8 mouse cellular contexts compared by ENCODE assay signal in the genomic region with DNA sequence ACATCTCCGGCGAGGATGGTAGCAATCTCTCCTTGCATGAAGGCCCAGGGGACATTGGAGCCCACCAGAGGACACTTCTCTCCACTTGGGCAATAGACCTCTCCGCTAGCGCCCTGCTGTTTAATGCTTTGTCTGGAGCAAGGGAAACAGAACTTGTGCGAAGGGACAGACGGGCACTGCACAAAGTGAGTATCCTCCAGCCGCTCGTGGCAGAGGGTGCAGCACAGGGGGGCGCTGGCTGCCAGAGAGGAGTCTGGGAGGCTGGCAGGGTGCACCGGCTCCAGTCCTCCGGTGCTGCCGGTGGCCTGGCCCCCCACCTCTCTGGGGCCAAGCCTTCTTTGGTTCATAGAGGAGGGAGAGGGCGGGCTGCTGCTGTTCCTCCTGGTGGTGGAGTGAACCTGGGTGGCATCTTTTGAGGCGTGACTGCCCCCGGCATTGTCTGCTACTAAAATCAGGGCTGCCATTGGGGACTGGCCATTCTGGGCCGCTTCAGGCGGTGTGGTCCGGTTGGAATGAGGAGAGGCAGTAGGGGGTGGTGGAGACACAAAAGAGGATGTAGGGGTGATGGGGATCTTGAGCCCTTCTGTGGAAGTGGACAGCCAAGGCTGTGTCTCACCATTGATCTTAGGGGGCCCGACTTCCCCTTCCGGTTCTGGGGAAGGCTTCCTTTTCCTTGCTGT. TPM values are rescaled to one million over a fixed set of nuclear protein-coding genes. Genes with fewer than 3 reads are reported as not detected.
DNase-seq lines count a peak whose midpoint lies in the region; ATAC-seq and TF ChIP-seq lines count a peak whose summit lies in the region.

No protein-coding gene starts in this region.

- intact Hi-C loops in left cerebral cortex, postnatal 4 days (cut with DNase I) = loop anchor here (5.0 to 10.0 kb wide), 4 partner anchors 54 to 331 kb away; no protein-coding TSS in a partner anchor

- TF ChIP-seq CTCF in stomach, postnatal 0 days (IDR thresholded peaks at IDR 0.05; ENCODE audit: low read depth) = peak; percentile 36

- TF ChIP-seq EP300 in stomach, postnatal 0 days (optimal IDR thresholded peaks at IDR 0.05) = no peak

- H3K9me3 ChIP-seq in forebrain, embryonic 12.5 days = no peaks in the 10 kb centered on the region
- H3K9me3 ChIP-seq in hindbrain, embryonic 10.5 days = no peaks in the 10 kb centered on the region
- H3K9me3 ChIP-seq in midbrain, embryonic 11.5 days (ENCODE audit: control insufficient read depth, low read length) = no peaks in the 10 kb centered on the region
- no peaks in the 10 kb centered on the region for H3K9me3 ChIP-seq in stomach, postnatal 0 days (ENCODE audit: control insufficient read depth, low read length)

- 2% methylated on average over 20 of the region's 20 CpGs for WGBS in forebrain, embryonic 12.5 days
- WGBS in hindbrain, embryonic 10.5 days = 4% methylated on average over 20 of the region's 20 CpGs
- WGBS in midbrain, embryonic 11.5 days = 2% methylated on average over 20 of the region's 20 CpGs
- WGBS in stomach, postnatal 0 days = 1% methylated on average over 19 of the region's 20 CpGs

- H3K9ac ChIP-seq in forebrain, embryonic 12.5 days = peak overlapping the region; percentile 100
- peak overlapping the region; percentile 99 for H3K9ac ChIP-seq in midbrain, embryonic 11.5 days (ENCODE audit: low read length)
- peak overlapping the region; percentile 100 for H3K9ac ChIP-seq in stomach, postnatal 0 days (ENCODE audit: low read length)

- H3K4me2 ChIP-seq in forebrain, embryonic 12.5 days = peak overlapping the region; percentile 96
- H3K4me2 ChIP-seq in midbrain, embryonic 11.5 days = peak overlapping the region; percentile 84
- peak overlapping the region; percentile 91 for H3K4me2 ChIP-seq in stomach, postnatal 0 days (replicated peaks; ENCODE audit: low read depth)

- H3K4me3 ChIP-seq in forebrain, embryonic 12.5 days (replicated peaks) = peak overlapping the region; percentile 93
- H3K4me3 ChIP-seq in hindbrain, embryonic 10.5 days = peak overlapping the region; percentile 99
- peak overlapping the region; percentile 99 for H3K4me3 ChIP-seq in midbrain, embryonic 11.5 days (ENCODE audit: low read depth, low read length)
- peak overlapping the region; percentile 100 for H3K4me3 ChIP-seq in stomach, postnatal 0 days (ENCODE audit: low read depth, low read length)

- peaks cover 67% of the 10 kb centered on the region for H3K4me1 ChIP-seq in forebrain, embryonic 12.5 days
- H3K4me1 ChIP-seq in hindbrain, embryonic 10.5 days (replicated peaks) = peaks cover 83% of the 10 kb centered on the region
- peaks cover 53% of the 10 kb centered on the region for H3K4me1 ChIP-seq in midbrain, embryonic 11.5 days (ENCODE audit: control insufficient read depth, insufficient read depth, low read length)
- peaks cover 4% of the 10 kb centered on the region for H3K4me1 ChIP-seq in stomach, postnatal 0 days (replicated peaks; ENCODE audit: control insufficient read depth, insufficient read depth)

- no peak for ATAC-seq in forebrain, embryonic 12.5 days (ENCODE audit: low FRiP score)
- ATAC-seq in midbrain, embryonic 11.5 days (ENCODE audit: low FRiP score) = no peak
- no peak for ATAC-seq in stomach, postnatal 0 days (ENCODE audit: low FRiP score, low TSS enrichment)

- no peaks in the 10 kb centered on the region for H3K27me3 ChIP-seq in forebrain, embryonic 12.5 days
- no peaks in the 10 kb centered on the region for H3K27me3 ChIP-seq in hindbrain, embryonic 10.5 days (ENCODE audit: insufficient read depth, poor library complexity, severe bottlenecking)
- H3K27me3 ChIP-seq in midbrain, embryonic 11.5 days (ENCODE audit: control insufficient read depth, insufficient read depth, low read length) = no peaks in the 10 kb centered on the region; the same call in 1 of the 2 replicates
- no peaks in the 10 kb centered on the region for H3K27me3 ChIP-seq in stomach, postnatal 0 days (ENCODE audit: control insufficient read depth, insufficient read depth, low read length)

- peak; percentile 77 for DNase-seq in kidney, adult 18-20 months
- no peak for DNase-seq in kidney, adult 8-10 months
- peak; percentile 47 for DNase-seq in adrenal gland, postnatal 25 days
- peak; percentile 45 for DNase-seq in hindbrain, embryonic 10.5 days (ENCODE audit: low spot score)
- DNase-seq in left cerebral cortex, postnatal 4 days = peak; percentile 72
- peak; percentile 92 for DNase-seq in midbrain, embryonic 11.5 days (ENCODE audit: low spot score, missing footprints)
- DNase-seq in stomach, postnatal 0 days (ENCODE audit: low spot score) = peak; percentile 49

- peaks cover 13% of the 10 kb centered on the region for H3K36me3 ChIP-seq in forebrain, embryonic 12.5 days (replicated peaks)
- H3K36me3 ChIP-seq in hindbrain, embryonic 10.5 days = peaks cover 36% of the 10 kb centered on the region
- H3K36me3 ChIP-seq in midbrain, embryonic 11.5 days (ENCODE audit: control insufficient read depth, insufficient read depth, low read length) = no peaks in the 10 kb centered on the region
- H3K36me3 ChIP-seq in stomach, postnatal 0 days (ENCODE audit: control insufficient read depth, insufficient read depth, low read length) = peaks cover 29% of the 10 kb centered on the region; the same call in 1 of the 2 replicates

- peak overlapping the region; percentile 99 for H3K27ac ChIP-seq in forebrain, embryonic 12.5 days
- peak overlapping the region; percentile 99 for H3K27ac ChIP-seq in hindbrain, embryonic 10.5 days
- peak overlapping the region; percentile 83; the same call in 1 of the 2 replicates for H3K27ac ChIP-seq in midbrain, embryonic 11.5 days (ENCODE audit: low read depth, low read length)
- peak overlapping the region; percentile 100 for H3K27ac ChIP-seq in stomach, postnatal 0 days (replicated peaks)

RNA-seq across cellular contexts. Expression of gene Irf2bp2, which starts 2.5 kb away (rescaled TPM):
- total RNA-seq in adrenal gland, postnatal 25 days (2021) = 81.3 and 82.6 TPM in 2 replicates
- 7.4 and 7.8 TPM in 2 replicates for polyA plus RNA-seq in forebrain, embryonic 12.5 days (2016; fragmentation: Nextera tagmentation; extraction: Ambion mirVana)
- polyA plus RNA-seq in hindbrain, embryonic 10.5 days (2016; fragmentation: Nextera tagmentation; extraction: Ambion mirVana) = 3.3 and 4.3 TPM in 2 replicates
- total RNA-seq in left cerebral cortex, postnatal 4 days (2021) = 10 to 100 TPM; 52.6 to 53.0 TPM
- 4.4 and 4.5 TPM in 2 replicates for polyA plus RNA-seq in midbrain, embryonic 11.5 days (2014; fragmentation: Nextera tagmentation; extraction: Ambion mirVana)
- polyA plus RNA-seq in stomach, postnatal 0 days (2015; fragmentation: Nextera tagmentation; extraction: Ambion mirVana) = 10.1 and 10.2 TPM in 2 replicates

Comparison
In these comparisons a context has a peak if more than half of its experiments do, and no peak if none do; other contexts are left out.
1. DNase-seq: peak in kidney, adult 18-20 months (single experiment), adrenal gland, postnatal 25 days (single experiment), hindbrain, embryonic 10.5 days (single experiment), left cerebral cortex, postnatal 4 days (single experiment), midbrain, embryonic 11.5 days (single experiment) and stomach, postnatal 0 days (single experiment); none in kidney, adult 8-10 months (0 of 2).
2. Peak in every context shown above with its lines, with median percentiles within 50 percentile points of each other: H3K27ac ChIP-seq, H3K4me2 ChIP-seq, H3K4me3 ChIP-seq and H3K9ac ChIP-seq.